Mouse (Mus musculus): ENCODE measurements at regions not wholly inside any gene's neighbourhood (a gene's known extent, or its start where the extent isn't known, plus 50 kb on each side); places are given as distances from the start of the nearest gene placed in this dataset.

DNA sequence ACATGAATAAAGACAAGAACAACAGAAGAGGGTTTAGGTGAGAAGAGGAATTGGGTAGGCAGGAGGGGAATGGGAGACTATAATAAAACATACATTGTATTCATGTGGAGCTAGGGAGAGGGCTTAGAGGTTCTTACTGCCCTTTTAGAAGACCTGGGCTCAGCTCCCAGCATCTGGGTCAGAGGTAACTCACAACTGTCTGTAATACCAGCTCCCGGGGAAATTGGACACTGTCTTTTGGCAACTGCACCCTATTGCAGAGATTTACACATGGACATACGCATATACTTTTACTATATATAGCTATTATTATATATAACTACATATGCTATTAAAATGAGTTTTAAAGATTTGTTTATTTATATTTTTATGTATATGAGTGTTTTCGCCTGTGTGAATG lies 50.7 kb upstream of the Dhx40 start:
- no peak for TF ChIP-seq CTCF (IDR thresholded peaks at IDR 0.05; ENCODE audit: low read depth)
- TF ChIP-seq EP300 (IDR thresholded peaks at IDR 0.05; ENCODE audit: low read depth), result no peak

All from liver, embryonic 14.5 days (tissue).